Mouse (Mus musculus): ENCODE data around the gene Slc22a4. TPM values are rescaled to one million over a fixed set of nuclear protein-coding genes. Genes with fewer than 3 reads are reported as not detected.
"Not testable (repeated sequence)": the region's sequence is repeated elsewhere in the genome, so short reads cannot be mapped to it uniquely, and the experiment has no call there.

Slc22a4 gene
- total and polyA plus RNA-seq, 2 experiments: 2.4 to 3.8 TPM

DNA sequence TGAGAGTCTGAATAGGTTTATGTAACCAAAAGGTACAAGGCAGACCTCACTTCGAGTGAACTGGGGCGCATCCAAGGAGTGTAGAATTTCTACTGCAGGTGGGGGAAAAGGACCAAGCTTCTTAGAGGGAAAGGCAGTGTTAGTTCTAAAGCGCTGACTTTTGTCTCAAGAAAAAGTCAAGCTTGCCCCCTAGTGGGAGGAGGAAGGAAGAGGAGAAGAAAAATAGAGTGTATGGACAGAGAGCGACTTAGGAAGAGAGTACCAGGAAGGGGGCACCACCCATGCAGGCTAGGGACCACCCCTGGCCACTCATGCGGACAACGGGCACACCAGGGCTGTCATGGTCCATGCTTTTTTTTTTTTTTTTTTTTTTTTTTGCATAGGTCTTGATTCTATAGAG, 26.4 kb upstream of the Slc22a4 start:
- Histone ChIP-seq H3K27ac (replicated peaks; ENCODE audit: insufficient read depth, low read depth, low read length) (no peak overlapping the region), H3K9ac (ENCODE audit: low read depth, low read length) (no peak overlapping the region), H3K4me1 (ENCODE audit: control insufficient read depth, insufficient read depth, low read length) (peaks cover 5% of the 10 kb centered on the region), H3K27me3 (ENCODE audit: control insufficient read depth, insufficient read depth, low read length) (no peaks in the 10 kb centered on the region), H3K4me3 (ENCODE audit: insufficient read depth, low read depth, low read length) (no peak overlapping the region), H3K36me3 (ENCODE audit: control insufficient read depth, insufficient read depth, low read length) (no peaks in the 10 kb centered on the region), H3K79me2 (ENCODE audit: control insufficient read depth, insufficient read depth, low read length) (no peaks in the 10 kb centered on the region)
- 51% methylated on average over 6 of the region's 6 CpGs for WGBS
- peak; percentile 56 for DNase-seq (ENCODE audit: extremely low read depth, low read depth, low spot score)
- peak; percentile 33; the same call in 1 of the 2 replicates for TF ChIP-seq CTCF (IDR thresholded peaks at IDR 0.05; ENCODE audit: low read depth, low read length)
- no peak for TF ChIP-seq POLR2A (IDR thresholded peaks at IDR 0.05; ENCODE audit: extremely low read depth, insufficient read depth, low read length)

DNA sequence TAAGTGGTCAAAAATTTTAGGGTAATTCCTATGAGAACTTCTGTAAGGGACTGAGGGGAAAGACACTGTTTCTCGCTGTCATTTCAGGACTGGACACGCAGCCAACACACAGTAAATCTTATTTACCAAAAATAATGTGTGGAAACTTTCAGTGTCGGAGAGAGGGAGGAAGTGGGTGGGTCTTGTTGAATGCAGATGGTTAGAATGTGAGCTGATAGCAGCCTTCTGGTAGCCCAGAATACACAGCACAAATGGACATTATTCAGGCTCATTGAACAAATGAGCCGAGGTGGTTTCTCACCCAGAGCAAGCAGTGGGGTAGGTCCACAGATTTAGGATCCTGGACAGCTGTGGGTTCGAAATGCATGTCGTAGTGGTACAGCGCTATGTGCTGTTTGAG, 25.2 kb upstream of the Slc22a4 start:
- no peak overlapping the region for H3K4me3 ChIP-seq (ENCODE audit: insufficient read depth, low read depth, low read length)
- H3K4me1 ChIP-seq (ENCODE audit: control insufficient read depth, insufficient read depth, low read length): peaks cover 5% of the 10 kb centered on the region
- H3K27me3 ChIP-seq (ENCODE audit: control insufficient read depth, insufficient read depth, low read length): no peaks in the 10 kb centered on the region
- no peak overlapping the region for H3K27ac ChIP-seq (replicated peaks; ENCODE audit: insufficient read depth, low read depth, low read length)
- H3K9ac ChIP-seq (ENCODE audit: low read depth, low read length): no peak overlapping the region
- TF ChIP-seq POLR2A (IDR thresholded peaks at IDR 0.05; ENCODE audit: extremely low read depth, insufficient read depth, low read length): no peak
- TF ChIP-seq CTCF (IDR thresholded peaks at IDR 0.05; ENCODE audit: low read depth, low read length): no peak
- no peaks in the 10 kb centered on the region for H3K36me3 ChIP-seq (ENCODE audit: control insufficient read depth, insufficient read depth, low read length)
- DNase-seq (ENCODE audit: extremely low read depth, low read depth, low spot score): no peak
- WGBS: 84% methylated on average over 7 of the region's 7 CpGs
- H3K79me2 ChIP-seq (ENCODE audit: control insufficient read depth, insufficient read depth, low read length): no peaks in the 10 kb centered on the region

DNA sequence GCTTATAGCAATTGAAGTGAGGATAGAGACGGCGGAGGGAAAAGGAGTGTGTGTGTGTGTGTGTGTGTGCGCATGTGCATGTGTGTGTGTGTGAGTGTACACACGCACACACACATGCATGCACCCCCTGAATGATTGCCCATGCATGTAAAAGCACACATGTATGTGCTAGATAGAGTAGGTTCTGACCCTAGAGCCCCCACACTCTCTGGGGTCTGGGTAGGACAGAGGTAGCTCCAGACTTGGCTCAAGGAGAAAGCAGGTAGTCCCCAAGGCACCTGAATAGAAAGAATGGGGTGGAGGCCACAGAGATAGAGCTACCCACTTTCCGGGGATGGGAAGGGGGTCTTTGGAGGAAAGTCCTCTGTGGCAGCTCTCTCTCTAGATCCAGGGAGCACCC, 24.2 kb upstream of the Slc22a4 start:
- Histone ChIP-seq H3K36me3 (ENCODE audit: control insufficient read depth, insufficient read depth, low read length) (no peaks in the 10 kb centered on the region), H3K9ac (ENCODE audit: low read depth, low read length) (no peak overlapping the region), H3K27me3 (ENCODE audit: control insufficient read depth, insufficient read depth, low read length) (no peaks in the 10 kb centered on the region), H3K27ac (replicated peaks; ENCODE audit: insufficient read depth, low read depth, low read length) (no peak overlapping the region), H3K79me2 (ENCODE audit: control insufficient read depth, insufficient read depth, low read length) (no peaks in the 10 kb centered on the region), H3K4me3 (ENCODE audit: insufficient read depth, low read depth, low read length) (no peak overlapping the region), H3K4me1 (ENCODE audit: control insufficient read depth, insufficient read depth, low read length) (peaks cover 5% of the 10 kb centered on the region)
- no peak for DNase-seq (ENCODE audit: extremely low read depth, low read depth, low spot score)
- WGBS: 89% methylated on average over 5 of the region's 5 CpGs
- TF ChIP-seq POLR2A (IDR thresholded peaks at IDR 0.05; ENCODE audit: extremely low read depth, insufficient read depth, low read length) (no peak), CTCF (IDR thresholded peaks at IDR 0.05; ENCODE audit: low read depth, low read length) (no peak)

DNA sequence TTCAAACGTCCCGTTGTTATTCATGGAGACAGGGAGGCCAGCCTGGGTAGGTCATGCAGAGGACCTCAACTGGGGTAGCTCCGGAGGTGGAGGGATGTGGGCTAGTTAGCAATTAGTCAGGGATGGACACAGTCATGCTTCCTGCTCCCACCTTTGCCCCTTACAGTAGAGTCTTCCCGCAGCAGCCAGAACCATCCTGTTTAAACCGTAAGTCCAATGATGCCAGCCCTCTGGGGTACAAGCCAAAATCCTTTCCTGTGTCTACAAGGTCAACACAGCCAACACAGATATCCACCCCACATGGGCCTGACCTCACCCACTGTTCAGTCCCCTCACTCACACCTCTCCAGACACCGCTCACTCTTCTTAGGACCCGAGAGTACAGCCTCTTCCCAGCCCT, 23.3 kb upstream of the Slc22a4 start:
- Histone ChIP-seq H3K27ac (replicated peaks; ENCODE audit: insufficient read depth, low read depth, low read length) (no peak overlapping the region), H3K36me3 (ENCODE audit: control insufficient read depth, insufficient read depth, low read length) (no peaks in the 10 kb centered on the region), H3K9ac (ENCODE audit: low read depth, low read length) (no peak overlapping the region), H3K79me2 (ENCODE audit: control insufficient read depth, insufficient read depth, low read length) (no peaks in the 10 kb centered on the region), H3K4me1 (ENCODE audit: control insufficient read depth, insufficient read depth, low read length) (0 out of 2 replicates have a peak, but pooled peaks cover 2% of the 10 kb centered on the region), H3K27me3 (ENCODE audit: control insufficient read depth, insufficient read depth, low read length) (no peaks in the 10 kb centered on the region), H3K4me3 (ENCODE audit: insufficient read depth, low read depth, low read length) (no peak overlapping the region)
- DNase-seq (ENCODE audit: extremely low read depth, low read depth, low spot score): no peak
- WGBS: 72% methylated on average over 7 of the region's 7 CpGs
- TF ChIP-seq POLR2A (IDR thresholded peaks at IDR 0.05; ENCODE audit: extremely low read depth, insufficient read depth, low read length): no peak

DNA sequence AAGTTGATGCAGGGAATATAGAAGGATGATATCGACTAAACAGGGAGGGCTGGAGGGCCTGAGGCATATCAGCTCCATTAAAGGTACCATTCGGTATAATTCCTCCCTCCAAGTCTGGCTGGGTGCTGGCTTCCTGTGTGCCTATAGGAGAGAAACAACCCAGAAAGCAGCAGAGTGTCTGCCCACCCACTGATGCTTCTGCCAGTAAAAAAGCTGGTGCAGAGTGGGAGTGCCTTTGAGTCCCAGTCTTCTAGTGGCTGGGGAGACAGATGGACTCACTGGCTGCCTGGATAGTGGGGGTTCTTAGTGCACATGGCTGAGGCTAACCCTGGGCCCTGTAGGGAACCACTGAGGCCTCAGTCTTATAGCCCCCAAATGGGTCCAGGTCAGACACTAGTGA, 22.3 kb upstream of the Slc22a4 start:
- no peak overlapping the region for H3K27ac ChIP-seq (replicated peaks; ENCODE audit: insufficient read depth, low read depth, low read length)
- H3K9ac ChIP-seq (ENCODE audit: low read depth, low read length): no peak overlapping the region
- H3K27me3 ChIP-seq (ENCODE audit: control insufficient read depth, insufficient read depth, low read length): no peaks in the 10 kb centered on the region
- no peaks in the 10 kb centered on the region for H3K79me2 ChIP-seq (ENCODE audit: control insufficient read depth, insufficient read depth, low read length)
- H3K4me3 ChIP-seq (ENCODE audit: insufficient read depth, low read depth, low read length): no peak overlapping the region
- WGBS: 88% methylated on average over 2 of the region's 2 CpGs
- no peak for DNase-seq (ENCODE audit: extremely low read depth, low read depth, low spot score)
- H3K36me3 ChIP-seq (ENCODE audit: control insufficient read depth, insufficient read depth, low read length): no peaks in the 10 kb centered on the region
- no peaks in the 10 kb centered on the region for H3K4me1 ChIP-seq (ENCODE audit: control insufficient read depth, insufficient read depth, low read length)
- no peak for TF ChIP-seq POLR2A (IDR thresholded peaks at IDR 0.05; ENCODE audit: extremely low read depth, insufficient read depth, low read length)
- TF ChIP-seq CTCF (IDR thresholded peaks at IDR 0.05; ENCODE audit: low read depth, low read length): no peak

DNA sequence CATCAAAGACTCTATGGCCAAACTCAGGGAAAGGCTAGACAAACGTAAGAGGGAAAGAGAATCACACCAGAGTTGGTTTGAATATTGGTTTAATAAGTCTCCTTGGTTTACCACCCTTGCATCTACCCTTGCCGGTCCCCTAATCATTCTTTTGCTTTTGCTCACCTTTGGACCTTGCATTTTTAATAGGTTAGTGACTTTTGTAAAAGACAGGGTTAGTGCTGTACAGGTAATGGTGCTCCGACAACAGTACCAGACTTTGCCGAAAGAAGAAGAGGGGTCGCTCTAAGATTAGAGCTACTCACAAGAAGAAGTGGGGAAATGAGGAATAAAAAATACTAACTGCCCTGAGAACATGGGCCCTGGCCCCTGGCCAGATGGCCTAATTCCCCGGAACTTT, 12.8 kb upstream of the Slc22a4 start:
- H3K9ac ChIP-seq (ENCODE audit: low read depth, low read length): no peak overlapping the region
- H3K27ac ChIP-seq (replicated peaks; ENCODE audit: insufficient read depth, low read depth, low read length): no peak overlapping the region
- H3K36me3 ChIP-seq (ENCODE audit: control insufficient read depth, insufficient read depth, low read length): no peaks in the 10 kb centered on the region
- H3K4me3 ChIP-seq (ENCODE audit: insufficient read depth, low read depth, low read length): no peak overlapping the region
- no peak for DNase-seq (ENCODE audit: extremely low read depth, low read depth, low spot score)
- 96% methylated on average over 6 of the region's 6 CpGs for WGBS
- no peaks in the 10 kb centered on the region for H3K79me2 ChIP-seq (ENCODE audit: control insufficient read depth, insufficient read depth, low read length)
- no peaks in the 10 kb centered on the region for H3K4me1 ChIP-seq (ENCODE audit: control insufficient read depth, insufficient read depth, low read length)
- TF ChIP-seq POLR2A (IDR thresholded peaks at IDR 0.05; ENCODE audit: extremely low read depth, insufficient read depth, low read length): no peak
- no peak for TF ChIP-seq CTCF (IDR thresholded peaks at IDR 0.05; ENCODE audit: low read depth, low read length)
- 0 out of 2 replicates have a peak, but pooled peaks cover 2% of the 10 kb centered on the region for H3K27me3 ChIP-seq (ENCODE audit: control insufficient read depth, insufficient read depth, low read length)

DNA sequence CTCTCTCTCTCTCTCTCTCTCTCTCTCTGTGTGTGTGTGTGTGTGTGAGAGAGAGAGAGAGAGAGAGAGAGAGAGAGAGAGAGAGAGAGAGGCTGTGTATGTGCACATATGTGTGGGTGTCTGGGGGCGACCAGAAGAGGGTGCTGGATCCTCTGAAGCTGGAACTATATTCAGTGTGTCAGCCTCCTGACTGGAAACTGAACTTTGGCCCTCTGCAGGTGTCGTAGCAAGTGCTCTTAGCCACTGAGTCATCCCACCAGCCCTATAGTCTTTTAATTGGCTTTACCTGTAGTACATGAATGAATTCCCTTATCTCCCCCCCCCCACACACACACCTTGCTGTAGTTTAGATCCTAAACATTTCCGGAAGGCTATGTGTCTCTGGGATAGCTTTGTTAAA, 5.0 kb upstream of the Slc22a4 start:
- H3K4me1 ChIP-seq (ENCODE audit: control insufficient read depth, insufficient read depth, low read length); H3K36me3 ChIP-seq (ENCODE audit: control insufficient read depth, insufficient read depth, low read length); H3K4me3 ChIP-seq (ENCODE audit: insufficient read depth, low read depth, low read length); H3K79me2 ChIP-seq (ENCODE audit: control insufficient read depth, insufficient read depth, low read length); H3K27me3 ChIP-seq (ENCODE audit: control insufficient read depth, insufficient read depth, low read length); H3K27ac ChIP-seq (replicated peaks; ENCODE audit: insufficient read depth, low read depth, low read length); DNase-seq (ENCODE audit: extremely low read depth, low read depth, low spot score); H3K9ac ChIP-seq (ENCODE audit: low read depth, low read length): not testable (repeated sequence)
- 100% methylated on average over 1 of the region's 3 CpGs for WGBS

Data from liver, adult 2 months (tissue).